Mouse (Mus musculus) olfactory bulb, adult 2 months (tissue): ENCODE data around the gene Efcab6.

Experiments used
- CTCF ChIP-seq: fragments of 200-500 bp; IDR thresholded peaks from 2 replicates; pipeline ENCODE4 v1.5.1; 2012; ENCODE audit warnings: low read depth, mild to moderate bottlenecking, low read length, moderate library complexity; ENCODE audit not compliant: insufficient read depth
- POLR2A ChIP-seq: fragments of 200-500 bp; IDR thresholded peaks from 2 replicates; pipeline ENCODE4 v1.6.1; 2012; ENCODE audit warnings: mild to moderate bottlenecking, low read depth, low read length, moderate library complexity; ENCODE audit not compliant: insufficient read depth

DNA sequence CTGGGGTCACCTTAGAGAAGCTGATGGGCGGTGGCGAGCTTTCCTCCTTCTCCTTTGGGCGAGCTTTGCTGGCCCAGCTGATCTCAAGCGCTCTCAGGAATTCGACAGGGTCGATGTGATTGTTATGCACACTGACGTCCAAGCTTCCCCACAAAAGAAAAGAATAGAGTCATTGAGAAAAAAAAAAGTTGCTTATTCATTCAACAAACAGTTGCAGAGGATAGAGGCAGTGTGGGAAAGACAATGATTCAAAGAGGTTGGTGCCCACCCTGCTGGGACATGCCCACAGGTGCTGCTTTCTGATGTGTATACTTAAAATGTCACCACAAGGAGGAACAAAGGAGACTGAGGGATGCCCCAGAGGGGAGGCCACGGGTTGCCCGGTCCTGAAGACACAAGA is 169.2 kb downstream of the Efcab6 start:
- TF ChIP-seq POLR2A: no peak
- TF ChIP-seq CTCF: no peak
